Mouse (Mus musculus) stomach, postnatal 0 days (tissue): ENCODE results near the gene Zhx3.

Experiments
- CTCF ChIP-seq: IDR thresholded peaks from 2 replicates; pipeline ENCODE4 v1.5.1; 2016; ENCODE audit warnings: antibody characterized with exemption, low read depth, mild to moderate bottlenecking, moderate library complexity
- EP300 ChIP-seq: optimal IDR thresholded peaks from 2 replicates; pipeline ENCODE3; 2016; ENCODE audit warnings: antibody characterized with exemption

DNA sequence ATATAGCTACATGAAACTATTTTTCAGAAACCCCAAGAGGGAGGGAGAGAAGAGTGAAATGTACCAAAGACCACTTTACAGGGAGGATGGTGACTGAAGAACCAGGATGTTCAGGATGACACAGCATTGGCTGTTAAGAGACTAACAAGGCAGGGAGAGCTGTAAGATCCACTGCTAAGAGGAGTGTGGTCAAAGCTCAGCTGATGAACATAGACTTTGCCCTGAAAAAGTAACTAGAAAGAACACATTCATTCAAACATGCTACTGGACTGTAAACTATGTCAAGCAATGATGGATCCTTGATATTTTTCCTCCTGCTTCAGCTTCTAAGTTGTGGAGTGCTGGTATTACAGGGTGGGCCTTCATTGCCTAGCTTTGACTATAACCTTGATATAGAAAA is 62.4 kb downstream of the Zhx3 start:
- TF ChIP-seq CTCF (no peak), EP300 (no peak)
